Mouse (Mus musculus): ENCODE measurements around the gene Cbwd1.

The Cbwd1 gene

DNA sequence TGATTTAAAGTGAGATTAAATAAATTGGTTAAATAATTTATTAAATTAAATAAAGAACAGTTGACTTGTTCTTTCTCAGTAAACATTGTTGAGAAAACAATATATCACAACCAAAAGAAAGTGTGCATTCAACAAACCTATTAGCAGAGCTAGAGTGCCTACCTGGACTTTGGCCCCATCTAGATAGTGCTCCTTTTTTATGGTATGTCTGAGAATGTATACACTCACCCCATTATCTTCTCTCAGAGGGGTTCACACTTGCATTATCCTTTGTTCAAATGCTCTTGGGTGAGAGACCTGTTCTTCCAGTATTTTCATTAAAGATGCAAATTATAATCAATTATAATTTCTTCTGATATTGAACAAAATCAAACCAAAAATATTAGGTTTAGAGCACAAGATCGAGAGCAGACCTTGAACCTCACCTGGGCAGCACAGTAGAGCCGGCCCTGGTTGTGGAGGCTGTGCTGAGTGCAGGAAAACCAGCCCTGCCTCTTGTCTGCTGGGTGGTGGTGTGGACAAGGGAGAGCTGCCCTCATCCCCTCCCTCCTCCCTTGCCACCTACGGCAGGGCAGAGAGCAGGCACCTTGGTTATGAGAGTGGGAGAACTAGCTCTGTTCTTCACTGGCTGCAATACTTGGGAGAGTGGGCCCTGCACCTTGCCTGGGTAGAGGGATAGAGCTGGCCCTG, 11.4 kb upstream of the Cbwd1 start:
- DNase-seq: no peak

- no peak for DNase-seq
Measured at GRCm38 (mm10) chr19:24971307-24971706, 9.9 kb upstream of the Cbwd1 start.

DNA sequence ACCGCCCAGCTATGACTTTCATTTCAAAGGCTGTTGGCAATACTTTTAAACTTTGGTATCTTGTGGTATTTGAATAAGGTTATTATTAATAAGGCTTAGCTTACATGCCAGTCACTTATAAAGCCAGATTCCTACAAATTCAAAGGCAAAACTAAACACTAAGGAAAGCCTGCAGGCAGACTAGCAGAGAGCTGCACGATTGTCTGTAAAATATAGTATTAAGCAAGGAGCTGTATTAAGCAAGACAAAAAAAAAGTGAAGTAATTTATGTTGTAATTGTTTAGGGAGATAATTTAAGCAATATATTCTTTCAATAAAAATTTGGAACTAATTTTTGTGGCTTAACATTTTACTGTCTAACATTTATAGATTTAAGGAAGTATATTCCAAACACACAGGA, 5.5 kb upstream of the Cbwd1 start:
- no peak for DNase-seq

- DNase-seq: no peak
Measured at GRCm38 (mm10) chr19:24966203-24966602, 4.8 kb upstream of the Cbwd1 start.

GRCm38 (mm10) chr19:24958531-24958930, 2.9 kb downstream of the Cbwd1 start:
- DNase-seq: no peak

- DNase-seq: no peak
Measured at GRCm38 (mm10) chr19:24945521-24946262, 15.7 kb downstream of the Cbwd1 start.

GRCm38 (mm10) chr19:24937084-24937483, 24.3 kb downstream of the Cbwd1 start:
- no peak for DNase-seq

DNA sequence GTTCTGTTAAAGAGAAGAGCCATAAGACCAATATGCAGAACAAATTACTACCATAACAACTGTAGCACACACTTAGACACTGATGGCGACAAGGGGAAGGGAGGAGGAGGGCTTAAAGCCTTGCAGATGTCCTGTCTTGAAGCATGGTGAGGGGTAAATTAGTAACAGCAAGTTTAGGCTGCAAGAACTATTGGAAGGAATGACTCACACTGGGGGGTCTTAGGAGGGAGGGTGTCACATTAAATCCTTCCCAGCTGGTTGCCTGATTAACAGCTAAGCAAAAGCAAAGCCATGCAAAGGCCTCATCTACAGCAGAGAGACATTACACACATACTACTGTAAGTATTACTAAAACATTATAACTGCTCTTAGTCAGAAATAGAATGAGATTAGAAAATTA, 32.4 kb downstream of the Cbwd1 start:
- DNase-seq: no peak

- DNase-seq: no peak
Measured at GRCm38 (mm10) chr19:24920866-24921265, 40.5 kb downstream of the Cbwd1 start.

DNA sequence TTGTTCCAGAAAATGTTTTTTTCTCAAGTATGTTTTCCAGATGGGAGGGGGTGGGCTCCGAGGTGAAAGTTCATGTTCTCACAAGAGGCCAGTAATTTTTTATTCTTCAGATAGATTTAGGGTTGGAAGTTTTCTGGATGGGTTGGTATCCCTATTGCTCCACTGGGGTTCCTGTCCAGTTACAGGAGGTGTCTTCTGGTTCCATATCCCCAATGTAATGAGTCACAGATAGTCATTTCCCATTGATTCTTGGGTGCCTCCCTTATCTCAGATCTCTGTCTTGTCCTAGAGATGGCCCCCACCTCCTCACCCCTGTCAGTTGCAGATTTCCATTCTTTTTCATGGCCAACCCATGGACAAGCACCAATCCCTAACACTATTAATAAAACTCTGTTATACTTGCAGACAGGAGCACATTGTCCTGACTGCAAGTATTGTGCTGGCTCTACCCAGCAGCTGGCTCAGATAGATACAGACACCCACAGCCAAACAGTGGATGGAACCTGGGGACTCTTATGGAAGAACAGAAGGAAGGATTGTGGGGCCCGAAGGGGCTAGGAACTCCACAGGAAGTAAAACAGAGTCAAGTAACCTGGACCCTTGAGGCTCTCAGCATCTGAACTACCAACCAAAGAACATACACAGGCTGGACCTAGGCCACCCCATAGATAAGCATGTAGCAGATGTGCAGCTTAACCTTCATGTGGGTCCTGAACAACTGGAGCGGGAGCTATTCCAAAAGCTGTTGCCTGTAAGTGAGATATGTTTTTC, 52.8 kb downstream of the Cbwd1 start:
- DNase-seq: no peak

DNA sequence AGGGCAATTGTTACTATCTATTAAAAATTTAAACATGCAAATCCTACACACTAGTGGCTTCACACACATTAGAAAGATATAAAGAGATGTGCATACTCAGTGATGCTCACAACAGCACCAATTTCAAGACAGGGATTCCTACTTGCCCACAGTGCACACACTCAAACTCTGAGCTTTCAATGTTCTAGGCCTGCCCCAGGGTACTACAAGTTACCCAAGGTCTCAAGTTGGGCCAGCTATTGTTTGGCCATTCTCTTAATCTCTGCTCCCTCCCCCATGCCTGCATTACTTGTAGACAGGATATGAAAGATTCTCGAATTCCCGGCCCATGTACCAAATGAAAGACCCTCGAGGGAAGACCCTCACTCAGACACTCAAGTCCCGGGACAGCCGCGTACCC, 53.8 kb downstream of the Cbwd1 start:
- DNase-seq: no peak

GRCm38 (mm10) chr19:24902821-24903220, 58.6 kb downstream of the Cbwd1 start:
- DNase-seq: no peak

- no peak for DNase-seq
Measured at GRCm38 (mm10) chr19:24902256-24902655, 59.2 kb downstream of the Cbwd1 start.

DNA sequence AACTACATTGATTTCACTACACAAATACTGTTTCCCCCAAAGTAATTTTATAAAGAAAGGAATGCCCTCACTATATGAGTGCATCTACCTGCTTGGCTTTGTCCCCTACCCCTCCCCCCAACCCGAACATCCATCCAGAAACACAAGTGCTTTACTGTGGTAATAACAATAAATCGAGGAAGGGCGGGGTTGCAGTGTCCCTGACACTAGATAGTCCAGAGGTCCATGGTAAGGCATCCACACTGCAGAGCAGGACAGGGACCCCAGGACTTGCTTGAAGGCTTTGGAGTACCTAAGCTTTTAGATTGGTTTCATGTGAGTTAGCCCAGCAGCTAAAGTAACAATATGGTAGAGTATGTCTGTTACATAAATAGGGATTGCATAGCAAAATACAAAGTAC, 59.7 kb downstream of the Cbwd1 start:
- DNase-seq: no peak

DNA sequence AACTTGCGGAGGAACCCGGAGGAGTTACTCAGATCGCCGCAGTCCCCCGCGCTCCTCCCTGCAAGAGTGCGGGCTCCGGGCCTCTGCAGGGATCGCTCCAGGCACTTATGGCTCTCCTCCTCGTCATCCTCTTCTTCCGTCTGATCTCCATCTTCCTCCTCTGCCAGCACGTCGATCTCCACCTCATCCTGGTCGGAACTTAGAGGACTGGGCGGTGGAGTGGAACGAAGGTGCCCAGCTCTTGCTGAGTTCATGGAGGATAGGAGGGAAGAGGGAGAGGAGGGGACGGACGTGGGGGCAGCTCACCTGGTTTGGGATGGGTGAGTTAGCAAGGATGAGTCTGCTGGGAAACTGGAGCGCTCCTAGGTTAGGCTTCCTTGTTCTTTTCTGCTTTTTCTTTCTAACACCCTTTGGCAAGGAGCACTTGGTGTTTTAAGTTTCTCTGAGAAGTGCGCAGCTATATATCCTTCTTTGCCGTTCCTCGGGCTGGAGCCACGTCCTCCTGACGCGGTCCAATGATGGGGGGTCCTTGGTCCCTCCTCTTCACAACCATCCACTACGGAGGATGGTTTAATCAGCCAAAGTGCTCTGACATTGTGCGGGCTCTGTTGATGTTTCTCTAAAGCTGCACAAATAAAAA, 60.7 kb downstream of the Cbwd1 start, which contains the start of gene Foxd4:
Gene Foxd4, minus strand, starts transcription at position 617 of the 640 bp plus-strand sequence.
- no peak for DNase-seq

GRCm38 (mm10) chr19:24899578-24900544, 61.5 kb downstream of the Cbwd1 start:
- no peak for DNase-seq

- DNase-seq: no peak
Measured at GRCm38 (mm10) chr19:24898737-24899577, 62.5 kb downstream of the Cbwd1 start.

DNA sequence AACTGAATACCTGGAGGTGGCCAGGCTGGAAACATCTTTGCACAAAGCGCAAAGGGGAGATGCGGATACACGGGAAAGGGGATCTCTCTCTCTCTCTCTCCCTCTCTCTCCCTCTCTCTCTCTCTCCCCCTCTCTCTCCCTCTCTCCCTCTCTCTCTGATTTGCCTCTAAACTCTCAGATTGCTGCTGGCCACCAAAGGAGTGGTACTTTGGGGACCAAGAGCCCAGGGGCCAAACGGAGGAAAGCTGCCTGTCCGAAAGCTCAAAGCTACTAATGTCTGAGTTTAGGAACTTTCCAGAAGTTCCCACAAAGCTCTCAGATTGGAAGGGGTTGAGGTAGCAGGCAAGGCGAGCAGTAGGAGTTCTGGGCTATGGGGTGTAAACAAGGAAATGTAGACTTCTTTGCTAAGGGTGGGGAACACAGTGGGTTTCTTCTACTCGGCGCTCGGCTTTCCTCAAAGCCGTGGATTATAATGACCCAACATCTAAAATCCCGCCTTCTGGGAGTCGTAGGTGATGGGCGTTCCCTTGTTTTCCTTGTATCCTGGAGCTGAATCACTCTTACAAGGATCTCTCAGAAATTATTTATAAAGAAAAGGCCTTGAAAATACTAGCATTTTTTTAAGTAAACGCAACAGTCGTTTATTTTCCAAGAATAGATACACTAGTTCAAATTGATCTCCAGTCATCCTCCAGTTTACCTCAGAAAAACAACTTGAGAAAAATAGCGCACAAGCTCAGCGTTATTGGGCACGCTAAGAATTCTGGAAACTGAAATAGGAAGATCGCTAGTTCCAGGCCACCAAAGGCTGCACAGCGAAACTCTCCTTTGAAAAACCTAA, 63.3 kb downstream of the Cbwd1 start:
- no peak for DNase-seq

GRCm38 (mm10) chr19:24897006-24897895, 64.2 kb downstream of the Cbwd1 start:
- DNase-seq: no peak

Measured in kidney, adult 11 months (tissue).